Mouse (Mus musculus) embryonic facial prominence, embryonic 12.5 days (tissue): ENCODE measurements at regions not wholly inside any gene's neighbourhood (a gene's known extent, or its start where the extent isn't known, plus 50 kb on each side); places are given as distances from the start of the nearest gene placed in this dataset.

Source experiments
- ATAC-seq: fragments of 200-750 bp; cut with Nextera tagmentation; 2 replicates; pipeline ENCODE4 v1.8.0; 2017; ENCODE audit not compliant: insufficient number of reproducible peaks, insufficient read depth, low FRiP score, low TSS enrichment
- H3K27ac ChIP-seq: fragments of 300-500 bp; sonication (generic); 2 replicates; pipeline ENCODE4 v1.5.1; 2016; ENCODE audit warnings: mild to moderate bottlenecking
- H3K27me3 ChIP-seq: fragments of 300-500 bp; sonication (generic); 2 replicates; pipeline ENCODE4 v1.6.1; 2016; ENCODE audit warnings: mild to moderate bottlenecking, moderate library complexity
- H3K36me3 ChIP-seq: fragments of 300-500 bp; sonication (generic); 2 replicates; pipeline ENCODE4 v1.6.1; 2016; ENCODE audit warnings: mild to moderate bottlenecking
- H3K4me1 ChIP-seq: fragments of 300-500 bp; sonication (generic); 2 replicates; pipeline ENCODE4 v1.6.1; 2016
- H3K4me2 ChIP-seq: fragments of 300-500 bp; sonication (generic); replicated peaks from 2 replicates; pipeline ENCODE4 v1.6.1; 2016; ENCODE audit warnings: mild to moderate bottlenecking, moderate library complexity
- H3K4me3 ChIP-seq: fragments of 300-500 bp; sonication (generic); 2 replicates; pipeline ENCODE4 v1.5.1; 2016; ENCODE audit warnings: mild to moderate bottlenecking
- H3K9ac ChIP-seq: fragments of 300-500 bp; sonication (generic); 2 replicates; pipeline ENCODE4 v1.6.1; 2016; ENCODE audit warnings: mild to moderate bottlenecking, moderate library complexity
- H3K9me3 ChIP-seq: fragments of 300-500 bp; sonication (generic); 2 replicates; pipeline ENCODE4 v1.6.1; 2016; ENCODE audit warnings: mild to moderate bottlenecking, moderate library complexity
- WGBS: fragments of 180-500 bp; shearing (Covaris S2); methylation state at CpG from one replicate; pipeline ENCODE4 v1.1.7; 2016; 5-methylcytosine and 5-hydroxymethylcytosine counted together

GRCm38 (mm10) chrX:11940246-11940645 lies 219.9 kb downstream of the Bcor start:
- Histone ChIP-seq H3K9me3 (no peaks in the 10 kb centered on the region), H3K27ac (no peak overlapping the region), H3K9ac (no peak overlapping the region), H3K36me3 (no peaks in the 10 kb centered on the region), H3K4me2 (no peak overlapping the region), H3K27me3 (0 out of 2 replicates have a peak, but pooled peaks cover 4% of the 10 kb centered on the region), H3K4me3 (no peak overlapping the region), H3K4me1 (no peaks in the 10 kb centered on the region)
- WGBS, result 73% methylated on average over 2 of the region's 2 CpGs
- no peak for ATAC-seq

GRCm38 (mm10) chrX:11943367-11943766 lies 216.8 kb downstream of the Bcor start:
- Histone ChIP-seq H3K36me3 (no peaks in the 10 kb centered on the region), H3K27ac (no peak overlapping the region), H3K27me3 (0 out of 2 replicates have a peak, but pooled peaks cover 7% of the 10 kb centered on the region), H3K4me2 (no peak overlapping the region), H3K4me3 (no peak overlapping the region), H3K9ac (no peak overlapping the region), H3K4me1 (no peaks in the 10 kb centered on the region), H3K9me3 (no peaks in the 10 kb centered on the region)
- ATAC-seq, result no peak
- 58% methylated on average over 10 of the region's 10 CpGs for WGBS

DNA sequence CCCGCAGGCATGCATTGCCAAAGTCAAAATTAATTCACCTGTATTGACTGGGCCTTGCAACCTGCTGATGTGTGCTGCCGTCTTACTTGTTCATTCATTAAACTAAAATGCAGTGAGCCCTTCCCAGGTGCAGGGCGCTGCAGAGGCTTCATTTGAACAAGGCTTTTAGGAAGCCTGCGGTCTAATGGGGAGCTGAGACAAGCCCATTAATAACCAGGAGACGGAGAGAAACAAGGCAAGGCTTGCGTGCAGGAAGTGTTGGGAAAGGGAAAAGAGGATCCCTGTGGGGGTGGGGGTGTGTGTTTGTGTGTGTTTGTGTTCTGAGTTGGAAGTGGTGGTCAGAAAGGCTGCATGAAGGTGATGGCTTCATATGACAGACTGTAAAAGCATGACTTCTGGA lies 215.6 kb downstream of the Bcor start:
- Histone ChIP-seq H3K4me1 (no peaks in the 10 kb centered on the region), H3K9me3 (no peaks in the 10 kb centered on the region), H3K9ac (no peak overlapping the region), H3K4me2 (no peak overlapping the region), H3K27ac (no peak overlapping the region), H3K27me3 (0 out of 2 replicates have a peak, but pooled peaks cover 7% of the 10 kb centered on the region), H3K4me3 (no peak overlapping the region), H3K36me3 (no peaks in the 10 kb centered on the region)
- ATAC-seq, result no peak
- 37% methylated on average over 6 of the region's 6 CpGs for WGBS

- Histone ChIP-seq H3K4me2 (no peak overlapping the region), H3K27ac (no peak overlapping the region), H3K36me3 (no peaks in the 10 kb centered on the region), H3K27me3 (0 out of 2 replicates have a peak, but pooled peaks cover 7% of the 10 kb centered on the region), H3K4me1 (no peaks in the 10 kb centered on the region), H3K9me3 (no peaks in the 10 kb centered on the region), H3K4me3 (no peak overlapping the region), H3K9ac (no peak overlapping the region)
- no peak for ATAC-seq
- 33% methylated on average over 1 of the region's 1 CpGs for WGBS
Measured at GRCm38 (mm10) chrX:11945280-11945679, 214.9 kb downstream of the Bcor start.

- WGBS, result 46% methylated on average over 2 of the region's 2 CpGs
Measured at GRCm38 (mm10) chrX:11952193-11952592, 208.0 kb downstream of the Bcor start.

DNA sequence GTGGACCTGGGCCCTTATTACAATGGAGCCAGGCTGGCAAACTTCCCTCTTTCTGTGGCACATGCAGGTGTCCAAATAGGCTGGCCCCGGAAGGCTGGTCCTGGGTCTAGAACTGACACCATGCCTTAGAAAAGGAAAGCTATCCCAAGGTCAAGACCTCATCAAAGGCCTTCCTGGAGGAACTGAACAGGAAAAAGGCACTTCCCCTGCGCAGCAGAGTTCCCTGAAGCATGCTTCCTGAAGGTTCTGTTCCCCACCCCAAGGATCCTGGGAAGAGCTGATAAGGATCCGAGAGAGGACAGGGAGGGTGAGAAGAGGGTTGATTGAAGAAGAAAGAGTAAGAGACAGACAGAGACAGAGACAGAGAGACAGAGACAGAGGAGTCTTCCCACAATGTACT lies 204.0 kb downstream of the Bcor start:
- 86% methylated on average over 3 of the region's 3 CpGs for WGBS
- no peak for ATAC-seq

More at GRCm38 (mm10) chrX:11952193-11952592, 208.0 kb downstream of the Bcor start:
- no peak for ATAC-seq
- H3K9me3 ChIP-seq, result no peaks in the 10 kb centered on the region
- H3K27ac ChIP-seq, result no peak overlapping the region
- H3K36me3 ChIP-seq, result no peaks in the 10 kb centered on the region
- no peaks in the 10 kb centered on the region for H3K27me3 ChIP-seq
- no peak overlapping the region for H3K4me3 ChIP-seq
- no peaks in the 10 kb centered on the region for H3K4me1 ChIP-seq
- no peak overlapping the region for H3K4me2 ChIP-seq
- H3K9ac ChIP-seq, result no peak overlapping the region

GRCm38 (mm10) chrX:11957011-11957410 lies 203.1 kb downstream of the Bcor start:
- Histone ChIP-seq H3K4me1 (no peaks in the 10 kb centered on the region), H3K36me3 (no peaks in the 10 kb centered on the region), H3K4me3 (no peak overlapping the region), H3K4me2 (no peak overlapping the region), H3K9me3 (no peaks in the 10 kb centered on the region), H3K27ac (no peak overlapping the region), H3K9ac (no peak overlapping the region), H3K27me3 (0 out of 2 replicates have a peak, but pooled peaks cover 2% of the 10 kb centered on the region)
- ATAC-seq, result no peak
- WGBS, result 50% methylated on average over 6 of the region's 6 CpGs

More for the DNA sequence above, 204.0 kb downstream of the Bcor start:
- H3K4me2 ChIP-seq, result no peak overlapping the region
- no peaks in the 10 kb centered on the region for H3K4me1 ChIP-seq
- H3K36me3 ChIP-seq, result no peaks in the 10 kb centered on the region
- H3K9ac ChIP-seq, result no peak overlapping the region
- no peak overlapping the region for H3K27ac ChIP-seq
- H3K9me3 ChIP-seq, result no peaks in the 10 kb centered on the region
- H3K27me3 ChIP-seq, result no peaks in the 10 kb centered on the region
- no peak overlapping the region for H3K4me3 ChIP-seq

- 69% methylated on average over 8 of the region's 8 CpGs for WGBS
- H3K36me3 ChIP-seq, result no peaks in the 10 kb centered on the region
- ATAC-seq, result no peak
- H3K9me3 ChIP-seq, result no peaks in the 10 kb centered on the region
- H3K27ac ChIP-seq, result no peak overlapping the region
- H3K9ac ChIP-seq, result no peak overlapping the region
- no peaks in the 10 kb centered on the region for H3K4me1 ChIP-seq
- no peak overlapping the region for H3K4me2 ChIP-seq
- 0 out of 2 replicates have a peak, but pooled peaks cover 2% of the 10 kb centered on the region for H3K27me3 ChIP-seq
- H3K4me3 ChIP-seq, result no peak overlapping the region
Measured at GRCm38 (mm10) chrX:11959871-11960552, 200.1 kb downstream of the Bcor start.

DNA sequence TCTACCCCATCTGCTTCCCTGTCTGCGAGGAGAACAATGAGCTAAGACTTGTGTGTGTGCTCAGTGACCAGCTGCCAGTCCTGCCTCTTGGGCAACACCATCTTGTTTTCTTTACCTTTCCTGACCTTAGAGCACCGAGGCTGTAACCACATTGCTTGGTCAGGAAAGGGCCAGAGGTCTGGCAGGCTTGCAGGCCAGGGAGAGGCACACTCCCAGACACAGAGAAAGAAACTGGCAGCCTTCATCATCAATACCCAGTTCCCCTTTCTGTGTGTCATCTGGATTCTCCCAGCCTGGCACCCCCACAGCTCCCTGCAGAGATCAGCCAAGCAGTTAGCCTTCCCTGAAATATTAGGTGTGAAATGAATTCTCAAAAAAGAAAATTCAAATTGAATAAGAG lies 198.8 kb downstream of the Bcor start:
- Histone ChIP-seq H3K4me3 (no peak overlapping the region), H3K9me3 (no peaks in the 10 kb centered on the region), H3K27ac (no peak overlapping the region), H3K9ac (no peak overlapping the region), H3K4me1 (no peaks in the 10 kb centered on the region), H3K36me3 (no peaks in the 10 kb centered on the region), H3K27me3 (0 out of 2 replicates have a peak, but pooled peaks cover 2% of the 10 kb centered on the region), H3K4me2 (no peak overlapping the region)
- 31% methylated on average over 2 of the region's 2 CpGs for WGBS
- ATAC-seq, result no peak

DNA sequence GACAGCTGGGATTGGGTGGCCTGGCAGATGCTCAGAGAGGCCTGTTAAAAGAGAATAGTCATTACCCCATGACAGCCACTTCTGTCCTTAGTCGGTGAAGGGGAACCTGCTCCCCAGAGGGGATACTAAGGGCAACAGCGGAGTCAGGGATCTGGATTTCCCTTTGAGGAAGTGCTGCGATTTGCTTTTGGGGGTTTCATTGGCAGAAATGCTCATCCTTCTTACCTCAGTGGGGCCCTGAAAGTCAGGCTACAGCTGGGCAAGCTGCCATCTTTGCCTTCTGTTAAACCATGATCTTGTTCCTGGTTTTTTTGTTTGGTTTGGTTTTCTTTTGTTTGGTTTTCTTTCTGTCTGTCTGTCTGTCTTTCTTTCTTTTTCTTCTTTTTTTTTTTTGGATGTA lies 195.7 kb downstream of the Bcor start:
- no peaks in the 10 kb centered on the region for H3K36me3 ChIP-seq

GRCm38 (mm10) chrX:11978679-11979078 lies 181.5 kb downstream of the Bcor start:
- Histone ChIP-seq H3K9ac (no peak overlapping the region), H3K9me3 (no peaks in the 10 kb centered on the region), H3K4me3 (no peak overlapping the region), H3K27ac (no peak overlapping the region), H3K4me1 (no peaks in the 10 kb centered on the region), H3K27me3 (0 out of 2 replicates have a peak, but pooled peaks cover 7% of the 10 kb centered on the region), H3K36me3 (no peaks in the 10 kb centered on the region), H3K4me2 (no peak overlapping the region)
- WGBS, result 81% methylated on average over 4 of the region's 4 CpGs
- no peak for ATAC-seq

More for the DNA sequence above, 195.7 kb downstream of the Bcor start:
- H3K4me1 ChIP-seq, result no peaks in the 10 kb centered on the region
- no peak for ATAC-seq
- 0 out of 2 replicates have a peak, but pooled peaks cover 2% of the 10 kb centered on the region for H3K27me3 ChIP-seq
- H3K9ac ChIP-seq, result no peak overlapping the region
- H3K4me2 ChIP-seq, result no peak overlapping the region
- no peak overlapping the region for H3K27ac ChIP-seq
- H3K9me3 ChIP-seq, result no peaks in the 10 kb centered on the region
- no peak overlapping the region for H3K4me3 ChIP-seq
- WGBS, result 68% methylated on average over 3 of the region's 3 CpGs

DNA sequence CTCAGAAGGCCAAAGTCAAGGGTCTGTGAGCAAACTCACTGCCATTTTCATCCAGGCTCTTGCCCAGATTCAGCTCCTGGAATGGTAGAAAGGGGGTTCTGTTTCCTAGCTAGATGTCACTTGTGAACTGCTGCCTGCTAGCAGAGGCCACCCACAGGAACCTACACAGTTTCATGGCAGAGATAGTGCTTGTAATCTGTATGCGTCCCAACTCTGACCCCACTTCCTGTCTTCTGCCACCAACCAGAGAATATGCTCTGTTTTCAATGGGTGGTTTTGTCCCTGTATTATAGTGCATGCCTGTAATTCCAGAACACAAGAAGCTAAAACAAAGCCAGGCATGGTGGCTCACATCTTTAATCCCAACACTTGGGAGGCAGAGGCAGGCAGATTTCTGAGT lies 176.9 kb downstream of the Bcor start:
- WGBS, result 64% methylated on average over 1 of the region's 1 CpGs
- H3K9ac ChIP-seq, result no peak overlapping the region
- no peaks in the 10 kb centered on the region for H3K36me3 ChIP-seq
- no peak for ATAC-seq
- H3K9me3 ChIP-seq, result no peaks in the 10 kb centered on the region
- no peaks in the 10 kb centered on the region for H3K4me1 ChIP-seq
- H3K27ac ChIP-seq, result no peak overlapping the region
- peaks cover 4% of the 10 kb centered on the region; the same call in 1 of the 2 replicates for H3K27me3 ChIP-seq
- no peak overlapping the region for H3K4me2 ChIP-seq
- H3K4me3 ChIP-seq, result no peak overlapping the region
